Mouse (Mus musculus) cerebellum, adult 2 months (tissue): ENCODE measurements around the gene Cwc27.

Source experiments
- CTCF ChIP-seq: fragments of 200-500 bp; IDR thresholded peaks from 2 replicates; pipeline ENCODE4 v1.5.1; 2011; ENCODE audit warnings: low read depth, mild to moderate bottlenecking, control low read depth, low read length, moderate library complexity, borderline replicate concordance; ENCODE audit not compliant: insufficient read depth
- POLR2A ChIP-seq: fragments of 200-500 bp; IDR thresholded peaks from 2 replicates; pipeline ENCODE4 v1.6.1; 2011; ENCODE audit warnings: low read length, control low read depth, borderline replicate concordance; ENCODE audit not compliant: insufficient read depth

GRCm38 (mm10) chr13:104590931-104591330, 226.0 kb downstream of the Cwc27 start:
- TF ChIP-seq CTCF (no peak), POLR2A (no peak)
